Mouse (Mus musculus) olfactory bulb, adult 2 months (tissue): ENCODE measurements at regions not wholly inside any gene's neighbourhood (a gene's known extent, or its start where the extent isn't known, plus 50 kb on each side); places are given as distances from the start of the nearest gene placed in this dataset.

Experiments
- CTCF ChIP-seq: fragments of 200-500 bp; IDR thresholded peaks from 2 replicates; pipeline ENCODE4 v1.5.1; 2012; ENCODE audit warnings: low read depth, mild to moderate bottlenecking, low read length, moderate library complexity; ENCODE audit not compliant: insufficient read depth
- POLR2A ChIP-seq: fragments of 200-500 bp; IDR thresholded peaks from 2 replicates; pipeline ENCODE4 v1.6.1; 2012; ENCODE audit warnings: mild to moderate bottlenecking, low read depth, low read length, moderate library complexity; ENCODE audit not compliant: insufficient read depth

GRCm38 (mm10) chr3:38591531-38591930 is 106.9 kb upstream of the Ankrd50 start:
- no peak for TF ChIP-seq CTCF
- TF ChIP-seq POLR2A, result no peak
